Mouse (Mus musculus) lung, postnatal 25 days (tissue): ENCODE data around the gene Jund.

ENCODE experiments used
- DNase-seq: peaks from one replicate; pipeline ENCODE4 v3.0.0; 2022; ENCODE audit warnings: low spot score

Gene Jund

DNA sequence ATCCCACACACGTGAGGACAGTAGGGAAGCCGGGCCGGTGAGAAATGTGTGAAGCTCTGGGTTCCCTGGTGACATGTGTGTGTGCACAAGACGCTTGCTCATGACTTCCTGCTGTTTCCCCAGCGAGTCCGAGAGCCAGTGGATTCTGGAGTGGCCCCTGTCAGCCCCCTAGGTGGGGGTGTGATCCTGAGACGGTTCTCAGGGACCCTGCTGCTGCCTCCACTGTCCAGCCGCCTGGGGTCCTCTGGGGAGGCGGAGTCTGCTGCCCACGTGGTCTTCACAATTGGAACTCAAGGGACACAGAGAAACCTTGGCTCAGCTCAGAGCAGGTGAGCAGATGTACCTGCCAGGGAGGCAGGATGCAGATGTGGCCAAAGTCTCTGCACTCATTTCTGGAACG is 28.0 kb downstream of the Jund start:
- DNase-seq, result no peak

DNA sequence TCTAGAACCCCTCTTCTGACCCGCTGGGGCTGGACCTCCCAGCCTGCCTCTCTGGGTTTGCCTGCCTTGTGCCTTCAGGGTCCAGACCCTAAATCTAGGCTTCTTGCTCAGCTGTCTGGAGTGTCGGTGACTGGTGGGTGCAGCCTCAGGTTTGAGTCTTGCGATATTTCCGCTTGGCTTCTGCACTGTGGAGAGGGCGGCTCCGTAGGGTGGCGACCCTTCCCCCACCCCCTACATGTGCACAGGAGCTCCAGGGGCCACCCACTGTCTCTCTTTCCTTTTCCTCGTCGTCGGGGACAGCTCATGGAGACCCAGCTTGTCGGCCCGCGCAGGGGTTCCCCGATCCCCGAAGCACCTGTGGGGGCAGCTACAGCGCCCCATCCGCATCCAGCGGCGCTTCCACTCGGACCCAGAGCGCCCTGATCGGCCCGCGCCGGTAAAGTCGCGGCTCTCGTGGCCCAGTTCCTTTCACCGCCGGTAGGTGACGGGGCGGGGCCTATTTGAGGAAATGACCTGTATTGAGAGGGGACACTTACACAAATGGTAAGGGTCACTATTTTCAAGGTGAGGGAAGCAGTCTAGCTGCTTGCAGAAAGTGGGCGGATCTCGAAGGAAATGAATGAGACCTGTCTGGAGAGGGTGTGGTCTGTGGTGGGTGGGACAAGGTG is 31.2 kb downstream of the Jund start:
- no peak for DNase-seq

DNA sequence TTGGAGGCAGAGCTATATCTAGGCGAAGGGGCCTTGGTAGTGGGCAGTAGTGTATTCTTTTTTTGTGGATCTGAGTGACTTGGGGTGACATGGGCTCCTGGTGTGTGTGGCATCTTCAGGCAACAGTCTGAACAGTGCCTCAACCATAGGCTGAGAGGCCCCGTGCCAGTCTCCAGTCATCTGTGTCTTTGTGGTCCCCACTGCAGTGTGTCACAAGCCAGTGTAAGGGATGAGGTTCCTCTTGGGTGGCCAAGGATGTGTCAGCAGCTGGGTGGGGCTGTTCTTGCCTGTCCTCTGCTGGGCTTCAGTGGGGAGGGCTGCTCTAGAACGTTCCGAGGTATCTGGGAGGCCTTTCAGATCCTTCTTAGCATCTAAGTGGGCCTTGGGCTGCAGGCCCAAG is 32.2 kb downstream of the Jund start:
- no peak for DNase-seq

DNA sequence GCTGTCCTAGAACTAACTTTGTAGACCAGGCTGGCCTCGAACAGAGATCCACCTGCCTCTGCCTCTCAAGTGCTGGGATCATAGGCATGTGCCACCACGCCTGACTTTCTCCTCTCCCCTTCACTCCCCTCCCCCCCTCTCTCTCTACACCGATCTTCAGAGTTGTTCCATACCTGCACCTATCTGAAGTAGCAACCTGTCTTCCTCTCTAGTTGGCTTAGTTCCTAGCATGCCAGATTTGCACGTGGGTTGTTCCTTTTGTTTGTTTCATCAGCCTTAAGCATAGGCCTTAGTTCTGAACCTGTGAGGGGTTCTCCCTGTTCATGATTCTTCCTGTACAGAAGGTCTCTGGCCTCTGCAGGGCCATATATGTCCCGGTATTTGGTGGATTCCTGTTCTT is 39.0 kb downstream of the Jund start:
- DNase-seq, result no peak

DNA sequence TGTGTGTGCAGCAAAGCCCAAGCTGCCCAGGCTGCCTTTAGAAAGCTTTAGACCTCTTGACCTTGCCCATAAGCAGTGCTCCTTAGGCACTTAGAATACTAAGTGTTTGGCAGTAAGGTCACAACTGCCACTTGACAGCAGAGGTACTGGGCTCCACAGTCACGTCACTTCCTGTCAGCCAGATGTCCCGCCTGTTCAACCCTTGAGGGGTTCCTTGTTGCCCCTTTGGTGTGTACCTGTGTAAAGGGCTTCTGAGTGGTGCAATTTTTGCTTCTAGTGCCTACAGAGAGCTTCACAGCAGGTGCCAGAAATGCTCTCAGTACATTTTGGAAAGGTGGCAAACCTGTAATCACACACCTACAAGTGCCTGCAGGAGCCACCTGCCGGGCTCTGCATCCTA is 39.5 kb downstream of the Jund start:
- peak; percentile 91 for DNase-seq

DNA sequence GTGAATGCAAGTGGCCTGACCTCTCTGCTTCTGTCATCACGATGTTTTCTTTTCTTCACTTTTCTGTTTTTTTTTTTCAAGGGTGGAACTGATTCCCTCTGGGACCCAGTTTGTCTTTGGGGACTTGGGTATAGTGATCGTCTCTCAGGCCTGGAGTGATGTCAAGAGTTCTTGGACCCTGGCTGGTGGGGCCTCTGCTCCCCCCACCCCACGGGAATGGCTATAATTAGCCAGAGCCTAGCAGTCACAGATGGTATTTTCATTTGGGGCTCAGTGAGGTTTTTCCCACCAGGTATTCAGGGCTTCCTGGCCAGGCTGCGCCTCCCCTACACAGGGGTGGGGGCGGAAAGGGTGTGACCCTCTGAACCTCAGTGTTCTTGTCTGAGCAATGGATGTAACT is 42.9 kb downstream of the Jund start:
- DNase-seq, result no peak

DNA sequence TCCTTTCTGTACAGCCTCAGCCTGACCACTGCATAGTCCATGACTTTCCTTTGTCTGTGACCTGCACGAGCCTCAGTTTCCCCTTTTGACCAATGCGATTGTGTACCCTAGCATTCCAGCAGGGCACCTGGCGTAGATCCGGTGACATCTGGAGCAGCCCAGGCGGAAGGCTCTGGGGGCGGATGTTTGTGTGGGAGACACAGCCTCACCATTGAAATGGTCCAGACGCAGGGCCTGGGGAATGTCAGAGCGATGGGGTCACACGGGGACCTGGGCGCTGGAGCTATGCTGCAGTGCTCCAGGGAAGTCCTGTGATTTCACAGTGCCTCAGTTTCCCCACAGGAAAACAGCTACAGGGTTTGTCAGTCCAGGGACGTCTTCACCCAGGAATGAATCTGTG is 43.4 kb downstream of the Jund start:
- no peak for DNase-seq

DNA sequence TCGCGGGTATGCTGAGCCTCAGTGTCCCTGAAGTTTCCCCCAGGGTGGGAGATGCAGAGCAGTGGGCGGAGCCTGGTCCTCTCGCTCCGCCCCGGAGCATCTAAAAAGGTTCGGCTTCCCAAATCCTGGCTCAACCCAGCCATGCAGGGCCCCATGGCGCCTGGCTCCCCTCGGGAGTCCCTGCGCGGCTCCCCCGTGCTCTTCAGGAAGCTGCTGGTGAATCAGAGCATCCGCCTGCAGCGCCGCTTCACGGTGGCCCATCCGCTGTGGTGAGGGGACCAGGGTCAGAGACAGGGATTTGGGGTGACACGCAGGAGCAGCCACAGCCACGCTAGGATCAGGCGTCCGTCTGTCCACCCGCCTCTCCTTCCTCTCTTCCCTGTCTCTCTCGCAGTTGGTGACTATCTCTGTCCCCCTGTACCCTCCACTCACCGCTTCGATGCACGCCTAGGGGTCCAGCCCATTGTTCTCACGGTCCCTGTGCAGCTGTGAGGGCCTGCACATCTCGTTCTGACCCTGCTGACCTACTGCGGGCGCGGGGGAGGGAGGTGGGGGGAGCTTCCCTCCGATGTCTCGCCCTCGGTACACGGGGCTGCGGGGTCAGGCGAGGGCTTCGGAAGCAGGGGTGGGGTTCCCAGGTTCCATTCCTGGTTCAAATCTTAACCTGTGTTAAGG is 44.4 kb downstream of the Jund start:
- DNase-seq, result no peak

DNA sequence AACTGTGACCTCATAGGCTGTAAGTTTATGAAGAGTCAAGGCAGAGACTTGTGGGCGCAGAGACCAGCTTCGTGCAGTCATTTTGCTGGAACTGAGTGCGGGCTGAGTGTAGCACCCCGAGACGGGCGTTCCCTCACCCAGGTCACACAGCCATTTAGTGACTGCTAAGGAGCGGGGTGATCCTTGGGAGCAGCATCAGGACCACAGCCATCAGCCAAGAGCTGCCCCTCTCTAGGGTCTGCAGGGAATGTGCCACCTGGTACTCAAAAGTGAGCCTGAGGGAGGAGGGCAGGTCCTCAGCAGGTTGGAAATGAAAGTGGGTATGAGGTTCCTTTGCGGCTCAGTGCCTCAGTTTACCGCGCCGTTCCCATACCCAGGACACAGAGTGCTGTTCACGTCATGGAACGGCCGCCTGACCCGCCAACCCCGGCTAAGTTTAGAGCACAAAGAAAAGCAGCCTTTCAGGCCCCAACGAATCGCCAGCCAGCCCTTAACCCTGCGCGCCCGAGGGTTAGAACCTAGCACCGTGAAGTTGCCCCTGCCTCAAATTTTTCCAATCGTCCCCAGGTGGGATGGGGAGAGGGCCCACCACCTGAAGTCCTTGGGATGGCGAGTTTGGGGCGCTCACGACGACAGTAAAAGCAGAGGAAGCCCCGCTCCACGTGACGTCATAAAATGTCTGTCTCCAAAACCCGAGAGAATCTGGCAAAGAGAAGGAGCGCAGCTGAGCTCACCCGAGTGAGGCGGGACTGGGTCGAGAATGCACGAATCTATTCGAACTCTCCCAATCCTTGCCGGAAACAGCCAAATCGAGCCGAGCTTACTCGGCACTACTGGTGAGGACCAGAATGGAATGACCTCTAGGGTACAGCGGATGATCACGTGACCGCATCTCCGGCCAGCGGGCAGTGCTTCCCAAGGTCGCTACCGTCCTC is 45.2 kb downstream of the Jund start:
- peak; percentile 68 for DNase-seq

DNA sequence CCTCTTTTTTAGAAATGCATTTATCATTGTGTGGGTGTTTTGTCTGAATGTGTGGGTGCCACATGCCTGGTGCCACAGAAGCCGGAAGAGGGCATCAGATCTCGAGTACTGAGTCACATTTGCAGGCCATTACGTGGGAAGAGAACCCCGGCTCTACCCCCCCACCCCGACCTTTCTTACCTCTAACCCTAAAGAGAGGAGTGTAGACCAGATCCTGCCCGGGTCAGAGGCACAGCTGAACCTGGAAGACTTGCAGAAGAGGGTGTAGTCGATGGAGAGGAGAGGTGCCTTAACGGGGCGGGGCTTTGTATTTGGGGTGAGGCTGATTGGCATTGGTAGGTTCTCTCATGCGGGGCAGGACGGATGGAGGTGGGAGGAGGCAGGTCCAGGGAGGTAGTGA is 46.1 kb downstream of the Jund start:
- DNase-seq, result no peak

DNA sequence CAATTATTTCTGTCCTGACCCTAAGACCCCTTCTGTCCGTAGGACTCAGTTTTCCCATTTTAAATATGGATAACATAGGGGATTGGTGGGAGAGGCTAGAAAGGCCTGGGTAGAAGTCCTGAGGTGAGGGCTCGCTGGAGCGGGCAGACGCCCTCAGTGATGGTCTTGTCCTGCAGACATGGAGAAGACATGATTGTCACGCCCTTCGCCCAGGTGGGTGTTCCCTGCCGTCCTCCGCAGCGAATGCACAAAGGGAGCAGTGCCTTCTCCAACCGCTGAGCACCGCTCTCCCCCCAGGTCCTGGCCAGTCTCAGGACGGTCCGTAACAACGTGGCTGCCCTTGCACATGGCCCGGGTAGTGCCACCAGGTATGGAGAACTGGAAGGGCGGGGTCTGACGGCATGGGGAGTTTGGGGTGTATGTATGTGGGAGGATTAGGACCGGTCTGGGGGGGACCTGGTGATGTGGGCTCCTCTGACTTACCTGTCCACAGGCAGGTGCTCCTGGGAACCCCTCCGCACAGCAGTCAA is 47.0 kb downstream of the Jund start:
- no peak for DNase-seq

DNA sequence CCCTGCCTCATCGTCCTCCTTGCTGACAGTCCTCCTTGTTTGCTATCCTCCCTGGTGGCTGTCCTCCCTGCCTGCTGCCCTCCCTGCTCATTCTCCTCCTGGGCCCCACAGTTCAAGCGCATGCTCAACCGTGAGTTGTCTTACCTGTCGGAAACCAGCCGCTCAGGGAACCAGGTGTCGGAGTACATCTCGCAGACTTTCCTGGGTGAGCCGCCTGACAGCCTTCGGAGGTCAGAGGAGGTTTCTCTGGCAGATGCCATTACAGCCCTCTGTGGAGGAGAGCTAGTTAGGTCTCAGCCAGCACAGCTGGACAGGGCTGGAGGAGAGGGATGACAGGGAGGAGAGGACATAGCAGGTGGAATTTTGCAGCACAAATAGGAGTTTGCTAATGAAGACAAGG is 47.9 kb downstream of the Jund start:
- no peak for DNase-seq

DNA sequence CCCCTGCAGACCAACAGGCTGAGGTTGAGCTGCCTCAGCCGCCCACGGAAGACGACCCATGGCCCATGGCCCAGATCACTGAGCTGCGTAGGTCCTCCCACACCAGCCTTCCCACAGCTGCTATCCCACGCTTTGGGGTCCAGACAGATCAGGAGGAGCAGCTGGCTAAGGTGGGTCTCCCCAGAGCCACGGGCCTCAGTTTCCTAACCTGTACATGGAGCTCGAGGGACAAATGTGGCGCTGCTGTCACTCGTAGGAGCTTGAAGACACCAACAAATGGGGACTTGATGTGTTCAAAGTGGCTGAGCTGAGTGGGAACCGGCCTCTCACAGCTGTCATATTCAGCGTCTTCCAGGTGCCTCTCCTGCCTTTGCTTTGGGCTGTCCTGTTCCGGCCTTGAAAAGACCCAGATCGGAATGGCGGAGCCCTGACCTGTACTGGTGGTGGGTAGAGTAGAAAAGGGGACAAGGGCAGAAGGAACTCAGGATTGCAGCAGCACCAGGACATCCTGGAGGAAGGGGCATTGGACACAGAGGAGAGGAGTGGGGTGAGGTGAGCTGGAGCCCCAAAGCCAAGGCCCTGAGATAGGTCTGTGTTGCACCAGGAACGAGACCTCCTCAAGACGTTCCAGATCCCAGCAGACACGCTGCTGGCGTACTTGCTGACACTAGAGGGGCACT is 48.6 kb downstream of the Jund start:
- no peak for DNase-seq

DNA sequence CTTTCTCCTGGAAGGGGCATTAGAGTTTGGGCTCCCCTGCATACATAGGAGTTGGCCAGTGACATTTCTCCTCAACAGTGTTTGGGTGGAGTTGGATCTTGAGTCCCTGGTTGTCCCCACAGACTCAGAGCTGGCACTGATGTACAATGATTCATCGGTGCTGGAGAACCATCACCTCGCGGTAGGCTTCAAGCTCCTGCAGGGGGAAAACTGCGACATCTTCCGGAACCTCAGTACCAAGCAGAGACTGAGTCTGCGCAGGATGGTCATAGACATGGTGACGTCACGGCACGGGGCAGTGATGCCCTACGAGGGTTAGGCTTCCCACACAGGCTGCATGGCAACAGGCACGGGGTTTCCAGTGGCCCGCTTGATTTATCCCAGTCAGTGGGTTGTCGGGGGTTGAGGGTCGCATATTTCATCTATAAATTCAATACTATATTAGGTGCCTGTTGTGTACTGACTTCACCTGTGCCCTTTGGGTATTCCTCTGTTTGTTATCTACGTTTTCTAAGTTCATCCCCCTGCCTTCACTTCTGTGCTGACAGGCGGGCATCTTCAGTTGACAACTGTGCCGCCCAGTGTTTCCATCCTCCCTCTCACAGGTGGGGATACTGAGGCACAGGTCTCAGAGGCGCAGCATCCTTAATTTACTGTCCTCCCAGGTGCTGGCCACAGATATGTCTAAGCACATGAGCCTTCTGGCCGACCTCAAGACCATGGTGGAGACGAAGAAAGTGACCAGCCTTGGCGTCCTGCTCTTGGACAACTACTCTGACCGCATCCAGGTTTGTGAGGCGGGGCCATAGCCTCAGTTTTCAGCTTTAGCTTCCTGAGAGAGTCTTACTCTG is 49.7 kb downstream of the Jund start:
- DNase-seq, result no peak

DNA sequence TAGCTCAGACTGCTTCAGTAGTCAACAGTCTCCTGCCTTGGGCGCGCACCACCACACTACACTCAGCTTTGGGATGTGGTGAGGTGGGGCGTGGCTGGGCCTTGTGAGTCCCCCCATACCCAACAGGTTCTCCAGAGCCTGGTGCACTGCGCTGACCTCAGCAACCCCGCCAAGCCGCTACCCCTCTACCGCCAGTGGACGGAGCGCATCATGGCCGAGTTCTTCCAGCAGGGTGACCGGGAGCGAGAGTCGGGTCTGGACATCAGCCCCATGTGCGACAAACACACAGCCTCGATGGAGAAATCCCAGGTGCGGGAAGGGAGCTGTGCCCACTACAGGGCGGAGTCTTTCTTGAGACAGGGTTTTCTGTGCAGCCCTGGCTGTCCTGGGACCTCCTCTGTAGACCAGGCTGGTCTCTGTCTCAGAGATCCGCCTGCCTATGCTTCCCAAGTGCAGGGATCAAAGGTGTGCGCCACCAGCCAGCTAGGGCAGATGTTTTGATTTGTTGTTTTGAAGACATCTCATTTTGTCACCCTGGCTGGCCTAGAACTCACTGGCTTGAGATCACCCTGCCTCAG is 50.4 kb downstream of the Jund start:
- DNase-seq, result no peak
